Mouse (Mus musculus) G1E-ER4 (cell line): ENCODE results near the gene Gabarap. TPM values are rescaled to one million over a fixed set of nuclear protein-coding genes. Genes with fewer than 3 reads are reported as not detected.

ENCODE experiments used
- GATA1 ChIP-seq: IDR thresholded peaks from one replicate; pipeline ENCODE4 v1.8.0; 2012; ENCODE audit warnings: low read length, inconsistent platforms
- polyA plus RNA-seq: library from polyadenylated mRNA; stranded (reverse); fragments of >175 nt; gene quantifications from 2 replicates; pipeline ENCODE4 v1.2.3, GENCODE M21; 2012

The Gabarap gene
- polyA plus RNA-seq, 1 experiment: 205 TPM

DNA sequence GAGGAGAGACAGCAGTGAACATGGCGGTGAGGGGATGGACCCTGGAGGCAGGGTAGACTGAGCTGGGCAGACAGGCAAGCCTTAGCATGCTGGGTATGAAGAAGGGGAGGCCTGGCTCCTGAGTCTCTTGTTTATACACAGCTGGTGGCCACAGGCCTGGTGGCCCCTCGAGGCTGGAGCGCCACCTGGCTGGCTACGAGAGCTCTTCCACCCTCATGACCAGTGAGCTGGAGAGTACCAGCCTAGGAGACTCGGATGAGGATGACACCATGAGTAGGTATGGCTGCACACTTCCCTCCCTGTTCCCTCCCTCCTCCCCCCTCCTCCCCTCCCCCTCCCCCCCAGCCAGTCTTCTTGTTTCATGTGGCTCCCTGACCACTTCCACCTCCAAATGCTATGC is 14.6 kb downstream of the Gabarap start:
- no peak for TF ChIP-seq GATA1

DNA sequence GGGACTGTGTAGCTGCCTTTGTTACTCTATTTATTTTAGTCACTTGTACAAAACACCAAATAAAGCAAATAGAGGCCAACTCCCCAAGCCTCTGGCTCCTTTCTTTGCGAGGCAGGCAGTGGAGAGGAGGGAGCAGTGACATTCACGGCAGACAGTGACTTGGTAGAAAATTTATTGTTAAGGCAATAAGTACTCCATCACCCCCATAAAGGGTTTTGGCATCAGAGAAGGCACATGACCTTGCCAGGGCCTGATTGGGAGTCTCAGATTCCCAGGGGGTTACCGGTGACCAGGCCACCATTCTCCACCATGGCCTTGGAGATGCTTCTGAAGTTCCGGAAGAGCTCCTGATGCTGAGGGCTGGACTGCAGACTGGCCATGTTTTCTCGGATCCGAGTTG is 19.1 kb downstream of the Gabarap start:
- no peak for TF ChIP-seq GATA1

DNA sequence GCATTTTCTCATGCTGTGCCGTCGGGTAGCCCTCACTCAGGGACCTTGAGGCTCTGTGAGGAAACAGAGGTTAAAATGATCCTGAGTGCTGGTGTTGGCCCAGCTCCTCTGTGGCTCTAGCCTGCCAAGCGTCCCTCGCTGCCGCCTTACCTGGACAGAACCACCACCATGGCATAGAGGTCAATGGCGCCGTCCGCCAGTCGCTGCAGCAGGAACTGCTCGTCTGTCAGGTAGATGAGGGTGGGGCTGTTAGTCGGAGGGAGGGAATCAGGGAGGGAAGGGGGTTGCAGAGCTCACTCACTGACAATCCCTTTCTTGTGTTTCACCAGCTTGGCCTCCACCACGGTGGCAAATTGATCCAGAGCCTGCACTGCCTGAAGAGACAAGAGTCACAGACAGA is 19.6 kb downstream of the Gabarap start:
- TF ChIP-seq GATA1: no peak

DNA sequence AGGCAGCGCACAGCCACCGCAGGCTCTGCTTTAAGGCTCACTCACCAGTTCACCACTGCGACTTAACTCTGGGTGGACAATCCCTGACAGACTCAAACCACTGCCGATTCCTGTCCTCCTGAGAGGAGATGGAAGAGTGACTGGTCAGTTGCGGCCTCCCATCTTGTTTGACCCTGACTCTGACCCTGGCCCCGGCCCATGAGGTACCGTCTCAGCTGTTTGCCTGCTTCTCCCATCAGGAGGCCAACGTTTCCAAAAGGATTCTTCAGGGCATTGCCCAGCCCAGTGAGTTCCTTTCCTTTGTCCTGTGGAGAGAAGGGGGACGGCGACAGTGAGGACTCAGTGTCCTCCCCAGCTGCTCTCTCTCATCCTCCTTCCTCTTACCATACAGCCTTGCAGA is 20.0 kb downstream of the Gabarap start:
- no peak for TF ChIP-seq GATA1

DNA sequence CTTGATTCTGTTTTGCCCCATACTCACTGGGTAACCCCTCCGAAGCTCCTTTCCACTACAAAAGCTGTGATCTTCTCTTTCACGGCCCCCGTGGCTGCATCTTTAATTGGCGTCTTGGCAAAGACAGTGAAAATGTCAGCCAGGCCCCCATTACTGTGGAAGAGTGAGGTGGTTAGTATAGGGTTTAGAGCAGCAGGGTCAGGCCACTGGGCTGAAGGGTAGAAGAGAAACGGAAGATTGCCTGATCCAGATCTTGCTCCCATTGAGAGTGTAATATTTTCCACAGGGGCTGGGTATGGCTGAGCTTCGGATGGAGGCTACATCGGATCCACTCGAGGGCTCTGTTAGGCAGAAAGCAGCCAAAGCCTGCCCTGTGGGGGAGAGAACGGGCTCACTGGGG is 22.0 kb downstream of the Gabarap start:
- no peak for TF ChIP-seq GATA1

DNA sequence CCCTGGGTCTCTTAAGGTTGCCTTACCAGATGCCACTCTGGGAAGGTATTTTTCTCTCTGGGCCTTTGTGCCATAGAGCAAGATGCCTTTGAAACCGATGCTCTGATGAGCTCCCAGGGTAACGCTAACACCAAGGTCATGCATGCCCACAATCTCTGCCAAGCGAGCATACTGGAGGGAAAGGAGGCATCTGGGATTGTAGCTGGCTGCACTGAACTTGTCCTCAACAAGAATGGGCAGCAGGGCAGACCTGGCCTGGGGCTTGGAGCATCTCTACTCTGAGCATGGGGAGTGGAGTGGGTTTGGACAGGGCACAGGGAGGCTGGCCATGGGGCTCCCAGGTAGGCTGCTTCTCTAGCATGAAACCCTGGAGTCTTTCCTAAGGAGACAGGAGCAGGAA is 22.5 kb downstream of the Gabarap start:
- TF ChIP-seq GATA1: no peak

DNA sequence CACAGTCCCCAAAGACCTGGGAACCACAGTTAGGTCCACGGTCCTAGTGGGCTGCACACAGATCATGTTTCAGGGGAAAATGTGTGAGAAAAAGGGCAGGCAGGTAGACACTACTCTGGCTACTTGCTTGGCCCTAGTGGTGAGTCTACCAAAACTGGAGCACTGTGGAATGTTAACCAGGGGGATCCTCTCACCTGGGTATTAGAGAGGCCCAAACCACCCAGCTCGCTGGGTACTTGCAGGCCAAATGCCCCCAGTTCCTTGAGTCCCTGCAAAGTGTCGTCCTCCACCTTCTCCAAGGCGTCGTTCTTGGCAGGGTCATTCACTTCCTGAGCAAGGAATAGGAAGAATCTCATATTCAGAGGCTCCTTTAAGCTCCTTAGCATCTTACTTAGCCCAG is 23.1 kb downstream of the Gabarap start:
- TF ChIP-seq GATA1: no peak

DNA sequence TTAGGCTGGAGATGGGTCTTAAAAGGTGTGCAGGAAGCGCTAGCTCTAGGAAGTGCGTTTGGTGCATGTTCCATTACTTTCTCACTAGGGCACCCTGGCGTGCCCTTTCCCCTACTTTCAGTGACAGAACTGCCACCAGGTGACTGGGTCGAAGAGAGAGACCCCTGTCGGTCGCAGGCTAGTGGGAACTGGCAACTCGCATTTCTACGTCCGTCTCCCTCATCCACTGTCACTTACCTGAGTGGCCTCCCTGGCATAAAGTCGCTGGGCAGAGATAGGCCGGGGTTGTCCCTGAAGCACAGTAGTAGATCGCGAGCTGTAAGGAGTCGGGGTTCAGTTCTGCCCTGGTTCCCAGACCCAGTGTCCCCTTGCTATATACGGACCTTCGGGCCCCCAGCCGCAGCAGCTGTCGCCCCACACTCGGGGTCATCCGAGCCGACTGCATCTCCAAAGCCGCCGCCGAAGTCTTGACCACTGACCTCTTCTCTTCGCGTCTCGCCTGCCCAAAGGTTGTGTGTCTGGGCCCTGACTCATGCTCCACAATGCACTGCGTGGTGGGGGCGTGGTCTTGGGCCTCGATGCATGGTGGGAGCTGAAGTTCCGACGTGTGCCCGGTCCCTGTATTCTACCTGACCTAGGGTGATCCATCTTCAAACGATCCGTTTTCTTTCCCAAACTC is 24.1 kb downstream of the Gabarap start, which contains the start of gene Acadvl:
Gene Acadvl (minus strand): TSS at position 532 of the 679 bp plus-strand sequence.
- no peak for TF ChIP-seq GATA1

DNA sequence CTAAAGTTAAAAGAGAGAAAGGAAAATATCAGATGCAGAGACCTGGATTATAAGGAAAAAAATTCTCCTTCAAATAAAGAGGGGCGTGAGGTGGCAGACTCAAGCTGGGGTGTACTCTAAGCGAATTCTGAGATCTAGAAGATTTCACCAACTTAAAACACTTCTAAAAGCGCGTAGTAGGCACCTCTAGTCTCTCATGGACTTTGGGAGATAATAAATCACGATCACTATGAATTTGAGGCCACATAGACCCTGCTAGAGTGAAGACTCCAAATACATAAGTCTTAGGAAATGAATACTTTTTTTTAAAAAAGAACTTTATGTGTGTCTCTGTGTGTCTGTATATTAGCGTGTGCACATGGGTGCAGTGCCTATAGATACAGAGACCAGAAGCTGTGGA is 24.7 kb downstream of the Gabarap start:
- TF ChIP-seq GATA1: no peak

DNA sequence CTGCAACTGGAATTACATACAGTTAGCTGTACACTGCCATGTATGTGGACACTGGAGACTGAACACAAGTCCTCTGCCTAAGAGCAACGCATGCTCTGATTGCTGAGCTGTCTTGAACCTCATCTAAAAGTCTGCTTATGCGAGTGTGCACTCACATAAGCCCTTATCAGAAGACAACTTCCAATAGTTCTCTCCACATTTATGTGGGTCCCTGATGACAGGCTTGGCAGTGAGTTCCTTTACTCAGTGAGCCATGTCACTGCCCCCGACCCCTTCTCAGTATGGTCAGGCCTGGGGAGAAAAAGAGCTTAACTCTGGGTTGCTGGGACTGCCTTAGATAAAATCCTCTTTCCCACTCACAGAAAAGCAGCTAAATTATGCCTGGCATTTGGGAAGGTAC is 25.7 kb downstream of the Gabarap start, which contains the start of gene Dlg4:
Gene Dlg4 (plus strand): TSS at position 274 of the 400 bp plus-strand sequence.
- no peak for TF ChIP-seq GATA1

DNA sequence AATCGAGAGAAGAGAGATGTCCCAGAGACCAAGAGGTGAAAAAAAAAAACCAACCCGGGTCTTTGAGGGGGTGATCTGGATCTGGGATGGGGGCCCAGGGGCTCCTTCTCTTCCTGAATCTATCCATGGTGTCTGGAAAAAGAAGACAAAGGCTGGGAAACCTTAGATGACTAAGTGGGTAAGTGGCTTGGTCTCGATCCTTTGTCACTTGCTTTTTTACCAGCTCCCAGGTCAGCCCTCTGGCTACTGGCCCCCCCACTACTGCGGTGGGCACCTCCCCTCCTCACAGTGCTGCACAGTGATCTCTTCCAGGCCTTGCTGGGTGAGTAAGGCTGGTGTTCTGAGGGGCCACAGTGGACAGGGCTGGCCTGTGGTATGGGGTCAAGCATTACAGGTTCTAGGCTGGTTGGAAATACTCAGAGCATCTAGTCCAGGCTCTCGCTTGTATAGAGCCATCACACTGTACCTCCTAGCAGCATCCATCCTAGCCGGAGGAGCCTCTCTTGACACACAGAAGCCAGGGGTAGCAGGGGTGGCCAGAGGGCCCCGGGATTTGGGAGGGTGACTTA is 26.3 kb downstream of the Gabarap start:
- TF ChIP-seq GATA1: no peak

DNA sequence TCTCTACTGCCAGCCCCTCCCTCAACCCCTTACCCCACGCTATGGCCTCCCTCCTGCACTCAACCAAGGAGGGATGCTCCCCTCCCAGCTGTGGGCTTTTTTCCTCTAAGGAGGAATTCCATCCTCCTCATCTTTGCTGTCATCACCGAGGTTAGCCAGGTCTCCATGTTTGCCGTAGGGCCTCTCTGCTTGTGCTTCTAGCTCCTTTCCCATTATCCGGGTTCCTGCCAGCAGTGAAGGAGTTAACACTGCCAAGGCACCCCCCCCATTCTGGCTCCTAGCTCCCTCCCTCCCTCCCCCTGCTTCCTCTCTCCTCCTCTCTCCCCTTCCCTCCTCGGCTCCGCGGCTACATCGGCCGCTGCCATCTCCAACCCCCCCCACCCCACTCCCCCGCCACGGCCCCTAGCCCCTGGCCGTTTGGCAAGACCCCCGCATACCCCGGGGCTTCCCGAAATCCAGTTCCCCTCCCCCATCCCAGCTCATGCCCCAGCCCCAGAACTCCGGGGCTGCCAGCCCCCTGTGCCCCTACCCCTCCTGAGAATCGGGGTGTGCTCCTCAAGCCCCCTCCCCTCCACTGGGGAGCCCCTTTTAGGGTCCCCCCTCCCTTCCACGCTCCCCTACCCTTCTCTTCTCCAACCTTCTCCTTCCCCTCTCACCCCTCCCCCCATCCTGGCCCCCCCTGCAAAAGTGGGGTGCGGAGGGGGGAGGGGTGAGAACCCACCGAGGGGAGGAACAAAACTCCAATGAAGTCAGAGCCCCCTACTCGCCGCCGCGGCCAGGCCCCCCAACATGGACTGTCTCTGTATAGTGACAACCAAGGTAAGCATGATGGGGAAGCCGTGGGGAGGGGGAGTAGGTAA is 27.4 kb downstream of the Gabarap start:
- no peak for TF ChIP-seq GATA1

DNA sequence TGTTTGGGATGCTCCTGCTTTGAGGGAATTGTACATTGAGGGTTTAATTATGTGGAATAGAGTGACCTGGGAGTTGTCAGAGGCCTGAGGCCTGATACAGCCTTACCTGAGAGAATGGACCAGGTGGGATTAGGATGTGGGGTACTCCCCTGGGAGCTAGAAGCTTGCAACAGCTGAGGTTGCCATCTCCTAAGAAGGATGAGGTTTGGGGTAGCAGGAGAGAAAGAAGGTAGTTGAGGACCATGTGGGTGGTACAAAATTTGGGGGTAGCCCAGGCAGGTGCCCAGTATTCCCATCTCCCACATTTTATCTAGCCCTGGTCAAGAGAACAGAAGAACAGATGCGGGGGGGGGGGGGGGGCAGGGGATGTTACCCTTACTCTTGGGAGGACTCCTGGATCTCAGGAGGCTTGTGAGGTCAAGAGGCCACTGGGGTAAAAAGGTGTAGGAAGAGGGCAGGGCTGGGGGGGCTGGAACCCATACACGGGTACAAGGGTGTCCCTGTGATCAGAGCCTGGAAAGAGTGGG is 28.6 kb downstream of the Gabarap start:
- no peak for TF ChIP-seq GATA1

DNA sequence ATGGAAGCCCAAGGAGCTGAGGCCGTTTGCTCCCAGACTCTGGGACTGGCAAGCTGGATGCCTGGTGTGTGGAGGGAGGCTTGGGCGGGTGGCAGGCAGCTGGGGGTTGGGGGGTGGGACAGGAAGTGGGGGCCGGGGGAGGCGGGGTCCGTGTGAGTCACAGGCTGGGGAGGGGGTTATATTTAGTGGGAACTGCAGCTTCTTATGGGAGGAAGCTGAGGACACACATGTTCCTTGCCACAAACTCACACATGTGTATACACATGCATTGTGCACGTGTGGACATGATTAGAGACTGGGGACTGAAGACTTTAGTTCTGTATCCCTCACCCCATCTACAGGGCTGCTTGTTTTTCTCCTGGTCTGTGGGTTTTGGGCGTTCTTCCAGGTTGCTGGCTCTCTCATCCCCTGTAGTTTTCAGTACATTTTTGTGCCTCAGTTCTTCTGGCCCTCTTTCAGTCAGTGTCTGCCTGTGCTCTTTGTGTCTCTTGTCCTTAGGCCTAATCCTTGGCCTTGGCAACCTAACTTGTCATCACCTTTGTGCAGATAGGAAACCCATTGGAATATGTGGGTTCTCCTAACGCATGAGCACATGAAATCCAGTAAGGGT is 29.2 kb downstream of the Gabarap start:
- no peak for TF ChIP-seq GATA1

DNA sequence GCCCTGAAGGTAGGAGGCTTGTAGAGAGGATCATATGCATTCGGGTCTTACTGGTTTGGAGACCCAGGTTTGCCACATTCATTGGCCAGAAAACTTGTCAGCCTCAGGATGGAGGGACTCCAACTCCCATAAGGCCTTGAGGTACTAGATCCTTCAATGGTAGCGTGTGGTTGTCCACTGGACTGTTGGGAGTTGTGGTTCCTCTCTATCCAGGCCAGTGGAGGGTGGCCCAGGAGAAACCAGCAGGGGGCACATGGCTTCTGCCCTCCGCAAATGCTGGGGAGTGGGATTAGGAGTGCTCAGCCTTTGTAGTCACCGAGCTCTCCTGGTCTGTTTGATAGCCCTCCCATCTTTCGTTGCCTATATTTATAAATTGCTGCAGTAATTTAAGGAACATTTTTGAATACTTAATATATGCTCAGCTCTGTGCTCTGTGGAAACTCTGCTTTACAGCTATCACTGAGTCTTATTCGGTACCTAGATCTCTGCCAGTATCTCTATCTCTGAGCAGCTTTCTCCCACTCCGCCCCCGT is 29.9 kb downstream of the Gabarap start:
- no peak for TF ChIP-seq GATA1
